Mouse (Mus musculus) brown adipose tissue, adult 24 weeks (tissue): ENCODE measurements at regions not wholly inside any gene's neighbourhood (a gene's known extent, or its start where the extent isn't known, plus 50 kb on each side); places are given as distances from the start of the nearest gene placed in this dataset.

Source experiments
- H3K27ac ChIP-seq: fragments of 200-500 bp; replicated peaks from 2 replicates; pipeline ENCODE4 v1.5.1; 2012; ENCODE audit warnings: low read depth, mild to moderate bottlenecking, low read length
- H3K4me1 ChIP-seq: fragments of 200-500 bp; 2 replicates; pipeline ENCODE4 v1.6.1; 2012; ENCODE audit warnings: low read length, mixed read lengths; ENCODE audit not compliant: control insufficient read depth, insufficient read depth, insufficient read length
- H3K4me3 ChIP-seq: fragments of 200-500 bp; 2 replicates; pipeline ENCODE4 v1.5.1; 2012; ENCODE audit warnings: low read depth, mild to moderate bottlenecking, low read length, moderate library complexity; ENCODE audit not compliant: insufficient read depth

GRCm38 (mm10) chr3:9373896-9374295 is 236.0 kb downstream of the Zfp704 start:
- H3K4me1 ChIP-seq: no peaks in the 10 kb centered on the region
- no peak overlapping the region for H3K27ac ChIP-seq
- no peak overlapping the region for H3K4me3 ChIP-seq

- Histone ChIP-seq H3K4me3 (no peak overlapping the region), H3K27ac (no peak overlapping the region), H3K4me1 (no peaks in the 10 kb centered on the region)
These were observed 239.8 kb downstream of the Zfp704 start for GRCm38 (mm10) chr3:9370096-9370495.

- Histone ChIP-seq H3K4me1 (no peaks in the 10 kb centered on the region), H3K4me3 (no peak overlapping the region), H3K27ac (no peak overlapping the region)
These were observed 244.1 kb downstream of the Zfp704 start for GRCm38 (mm10) chr3:9365791-9366190.

GRCm38 (mm10) chr3:9359186-9359585 is 250.7 kb downstream of the Zfp704 start:
- no peaks in the 10 kb centered on the region for H3K4me1 ChIP-seq
- no peak overlapping the region for H3K4me3 ChIP-seq
- no peak overlapping the region for H3K27ac ChIP-seq

GRCm38 (mm10) chr3:9358111-9358510 is 251.8 kb downstream of the Zfp704 start:
- Histone ChIP-seq H3K4me3 (no peak overlapping the region), H3K4me1 (no peaks in the 10 kb centered on the region), H3K27ac (no peak overlapping the region)

- Histone ChIP-seq H3K4me3 (no peak overlapping the region), H3K4me1 (no peaks in the 10 kb centered on the region), H3K27ac (no peak overlapping the region)
These were observed 252.2 kb downstream of the Zfp704 start for GRCm38 (mm10) chr3:9357639-9358038.

GRCm38 (mm10) chr3:9355875-9356274 is 254.0 kb downstream of the Zfp704 start:
- H3K27ac ChIP-seq: no peak overlapping the region
- no peaks in the 10 kb centered on the region for H3K4me1 ChIP-seq
- no peak overlapping the region for H3K4me3 ChIP-seq

- H3K27ac ChIP-seq: no peak overlapping the region
- no peak overlapping the region for H3K4me3 ChIP-seq
- H3K4me1 ChIP-seq: no peaks in the 10 kb centered on the region
These were observed 255.1 kb downstream of the Zfp704 start for GRCm38 (mm10) chr3:9354756-9355155.

- Histone ChIP-seq H3K4me3 (no peak overlapping the region), H3K4me1 (no peaks in the 10 kb centered on the region), H3K27ac (no peak overlapping the region)
These were observed 257.6 kb downstream of the Zfp704 start for GRCm38 (mm10) chr3:9352251-9352650.

- no peak overlapping the region for H3K4me3 ChIP-seq
- no peak overlapping the region for H3K27ac ChIP-seq
- no peaks in the 10 kb centered on the region for H3K4me1 ChIP-seq
These were observed 260.1 kb downstream of the Zfp704 start for GRCm38 (mm10) chr3:9349822-9350221.

GRCm38 (mm10) chr3:9347446-9347860 is 262.4 kb downstream of the Zfp704 start:
- H3K4me3 ChIP-seq: peak overlapping the region; percentile 26
- 0 out of 2 replicates have a peak, but pooled peaks cover 4% of the 10 kb centered on the region for H3K4me1 ChIP-seq
- no peak overlapping the region for H3K27ac ChIP-seq

GRCm38 (mm10) chr3:9346857-9347445 is 262.9 kb downstream of the Zfp704 start:
- H3K4me3 ChIP-seq: peak overlapping the region; percentile 59
- 0 out of 2 replicates have a peak, but pooled peaks cover 4% of the 10 kb centered on the region for H3K4me1 ChIP-seq
- H3K27ac ChIP-seq: no peak overlapping the region

- peak overlapping the region; percentile 59; the same call in 1 of the 2 replicates for H3K4me3 ChIP-seq
- H3K27ac ChIP-seq: no peak overlapping the region
- H3K4me1 ChIP-seq: 0 out of 2 replicates have a peak, but pooled peaks cover 4% of the 10 kb centered on the region
These were observed 263.5 kb downstream of the Zfp704 start for GRCm38 (mm10) chr3:9346356-9346755.

GRCm38 (mm10) chr3:9345885-9346284 is 264.0 kb downstream of the Zfp704 start:
- H3K4me3 ChIP-seq: no peak overlapping the region
- H3K27ac ChIP-seq: no peak overlapping the region

GRCm38 (mm10) chr3:9343586-9343985 is 266.3 kb downstream of the Zfp704 start:
- Histone ChIP-seq H3K27ac (no peak overlapping the region), H3K4me3 (no peak overlapping the region), H3K4me1 (0 out of 2 replicates have a peak, but pooled peaks cover 8% of the 10 kb centered on the region)

More at GRCm38 (mm10) chr3:9345885-9346284, 264.0 kb downstream of the Zfp704 start:
- 0 out of 2 replicates have a peak, but pooled peaks cover 5% of the 10 kb centered on the region for H3K4me1 ChIP-seq

GRCm38 (mm10) chr3:9342167-9342566 is 267.7 kb downstream of the Zfp704 start:
- H3K4me3 ChIP-seq: no peak overlapping the region
- 0 out of 2 replicates have a peak, but pooled peaks cover 8% of the 10 kb centered on the region for H3K4me1 ChIP-seq
- H3K27ac ChIP-seq: no peak overlapping the region
